ENCODE assay signal across 10 mouse cellular contexts in genomic region chr11:79878091-79878490, GRCm38 (mm10).
DNase-seq lines count a peak whose midpoint lies in the region; ATAC-seq lines count a peak whose summit lies in the region.
"Had no signal": no experiment of that assay in that cellular context is flagged by ENCODE, and none has a peak within 500 bp of the region (broad histone marks: within the 10 kb centered on the region; RNA-seq: fewer than 3 reads in every experiment).

No protein-coding gene starts in this region.

- H3K9ac ChIP-seq in lung, embryonic 15.5 days, result no peak overlapping the region
- no peak overlapping the region for H3K9ac ChIP-seq in midbrain, embryonic 14.5 days (replicated peaks; ENCODE audit: low read length)
- H3K9ac ChIP-seq: embryonic facial prominence, embryonic 15.5 days had no signal

- H3K27ac ChIP-seq in lung, embryonic 15.5 days, result no peak overlapping the region
- no peak overlapping the region for H3K27ac ChIP-seq in midbrain, embryonic 14.5 days (replicated peaks; ENCODE audit: low read depth, low read length)
- H3K27ac ChIP-seq: embryonic facial prominence, embryonic 15.5 days had no signal

- peak; percentile 74 for DNase-seq in 3T3-L1 (ENCODE audit: low read depth, low spot score)
- DNase-seq in adrenal gland, postnatal 25 days, result peak; percentile 25
- peak; percentile 28 to 36 for DNase-seq in heart, postnatal 36 days
- no peak for DNase-seq in neural tube, embryonic 10.5 days (ENCODE audit: extremely low spot score, low spot score)
- no peak for DNase-seq in left cerebral cortex, adult 11 months (ENCODE audit: low spot score)
- DNase-seq in midbrain, embryonic 14.5 days, result no peak
- DNase-seq in right cerebral cortex, adult 18-20 months, result no peak
- DNase-seq: right cerebral cortex, postnatal 25 days had no signal

- peak; percentile 57; the same call in 1 of the 2 replicates for ATAC-seq in lung, embryonic 15.5 days (ENCODE audit: borderline replicate concordance, extremely low read depth, low FRiP score, low TSS enrichment)
- ATAC-seq in midbrain, embryonic 14.5 days (ENCODE audit: low FRiP score, low TSS enrichment), result no peak

- H3K36me3 ChIP-seq in lung, embryonic 15.5 days, result no peaks in the 10 kb centered on the region
- H3K36me3 ChIP-seq in midbrain, embryonic 14.5 days (ENCODE audit: control insufficient read depth, insufficient read depth, low read length), result no peaks in the 10 kb centered on the region
- H3K36me3 ChIP-seq: embryonic facial prominence, embryonic 15.5 days had no signal

- no peaks in the 10 kb centered on the region for H3K27me3 ChIP-seq in lung, embryonic 15.5 days
- H3K27me3 ChIP-seq in midbrain, embryonic 14.5 days (ENCODE audit: control insufficient read depth, insufficient read depth, low read length), result no peaks in the 10 kb centered on the region
- H3K27me3 ChIP-seq: embryonic facial prominence, embryonic 15.5 days had no signal

- WGBS in lung, embryonic 15.5 days, result 50% methylated on average over 7 of the region's 7 CpGs
- 75% methylated on average over 7 of the region's 7 CpGs for WGBS in midbrain, embryonic 14.5 days

- intact Hi-C loops in heart, postnatal 36 days (cut with DNase I), result no loop called here

- H3K4me1 ChIP-seq in lung, embryonic 15.5 days, result peaks cover 7% of the 10 kb centered on the region
- no peaks in the 10 kb centered on the region for H3K4me1 ChIP-seq in midbrain, embryonic 14.5 days (ENCODE audit: control insufficient read depth, insufficient read depth, low read length)
- H3K4me1 ChIP-seq: embryonic facial prominence, embryonic 15.5 days had no signal

- H3K4me2 ChIP-seq in lung, embryonic 15.5 days, result no peak overlapping the region
- no peak overlapping the region for H3K4me2 ChIP-seq in midbrain, embryonic 14.5 days (ENCODE audit: low read length)
- H3K4me2 ChIP-seq: embryonic facial prominence, embryonic 15.5 days had no signal

- H3K4me3 ChIP-seq in lung, embryonic 15.5 days, result no peak overlapping the region
- H3K4me3 ChIP-seq in midbrain, embryonic 14.5 days (replicated peaks; ENCODE audit: low read depth, low read length), result no peak overlapping the region
- H3K4me3 ChIP-seq: embryonic facial prominence, embryonic 15.5 days had no signal

- no peaks in the 10 kb centered on the region for H3K9me3 ChIP-seq in lung, embryonic 15.5 days
- no peaks in the 10 kb centered on the region for H3K9me3 ChIP-seq in midbrain, embryonic 14.5 days (ENCODE audit: control insufficient read depth, low read length)
- H3K9me3 ChIP-seq: embryonic facial prominence, embryonic 15.5 days had no signal

Comparison
In these comparisons a context has a peak if more than half of its experiments do, and no peak if none do; other contexts are left out.
1. DNase-seq: peak in 3T3-L1 (single experiment), adrenal gland, postnatal 25 days (single experiment) and heart, postnatal 36 days (2 of 2); none in neural tube, embryonic 10.5 days (single experiment), left cerebral cortex, adult 11 months (single experiment), midbrain, embryonic 14.5 days (single experiment) and right cerebral cortex, adult 18-20 months (single experiment).